ENCODE assay signal across 8 mouse cellular contexts in genomic region chr10:41004044-41004689, GRCm38 (mm10).
DNase-seq lines count a peak whose midpoint lies in the region; ATAC-seq and TF ChIP-seq lines count a peak whose summit lies in the region.

No protein-coding gene starts in this region.

- no peak overlapping the region for H3K4me2 ChIP-seq in heart, embryonic 14.5 days (ENCODE audit: low read length)
- no peak overlapping the region for H3K4me2 ChIP-seq in neural tube, embryonic 11.5 days (ENCODE audit: low read depth)

- no peaks in the 10 kb centered on the region for H3K4me1 ChIP-seq in heart, embryonic 14.5 days (ENCODE audit: control insufficient read depth in 2 of 2, insufficient read depth in 2 of 2, low read length in 2 of 2)
- H3K4me1 ChIP-seq in liver, adult 2 months (ENCODE audit: control insufficient read depth, insufficient read depth, low read length), result 0 out of 2 replicates have a peak, but pooled peaks cover 2% of the 10 kb centered on the region
- no peaks in the 10 kb centered on the region for H3K4me1 ChIP-seq in neural tube, embryonic 11.5 days (ENCODE audit: control insufficient read depth, insufficient read depth, low read length)

- no peak for TF ChIP-seq POLR2A in brain, embryonic 14.5 days (IDR thresholded peaks at IDR 0.05; ENCODE audit: borderline replicate concordance, extremely low read depth, insufficient read depth, insufficient read length, poor library complexity, severe bottlenecking)
- no peak for TF ChIP-seq POLR2A in liver, adult 2 months (IDR thresholded peaks at IDR 0.05; ENCODE audit: extremely low read depth, insufficient read depth, low read length)

- no peaks in the 10 kb centered on the region for H3K9me3 ChIP-seq in heart, embryonic 14.5 days (ENCODE audit: control insufficient read depth, low read length)
- H3K9me3 ChIP-seq in neural tube, embryonic 11.5 days (ENCODE audit: control insufficient read depth, low read length), result no peaks in the 10 kb centered on the region

- no peak overlapping the region for H3K27ac ChIP-seq in heart, embryonic 14.5 days (replicated peaks in 1 of 2; ENCODE audit: control insufficient read depth in 1 of 2, insufficient read depth in 1 of 2, low read depth in 2 of 2, low read length in 2 of 2)
- no peak overlapping the region for H3K27ac ChIP-seq in liver, adult 2 months (replicated peaks; ENCODE audit: insufficient read depth, low read depth, low read length)
- no peak overlapping the region for H3K27ac ChIP-seq in neural tube, embryonic 11.5 days (ENCODE audit: low read depth, low read length)

- no peak overlapping the region for H3K4me3 ChIP-seq in heart, embryonic 14.5 days (ENCODE audit: control insufficient read depth in 1 of 2, insufficient read depth in 1 of 2, low read depth in 1 of 2, low read length in 2 of 2)
- no peak overlapping the region for H3K4me3 ChIP-seq in liver, adult 2 months (ENCODE audit: insufficient read depth, low read depth, low read length)
- no peak overlapping the region for H3K4me3 ChIP-seq in neural tube, embryonic 11.5 days (ENCODE audit: low read depth, low read length)

- 28% methylated on average over 7 of the region's 7 CpGs for WGBS in heart, embryonic 14.5 days
- WGBS in liver, adult 2 months, result 27% methylated on average over 7 of the region's 7 CpGs
- 31% methylated on average over 7 of the region's 7 CpGs for WGBS in neural tube, embryonic 11.5 days

- peak; percentile 76 for DNase-seq in CD4-positive, CD25-positive, alpha-beta regulatory T cell, adult 2 months (ENCODE audit: low read depth, low spot score)
- DNase-seq in brain, embryonic 14.5 days (ENCODE audit: low read depth), result peak; percentile 96
- DNase-seq in kidney, postnatal 10 days, result peak; percentile 83
- DNase-seq in liver, adult 2 months (ENCODE audit: extremely low read depth, low read depth, low spot score), result peak; percentile 87
- peak; percentile 74 for DNase-seq in neural tube, embryonic 11.5 days (ENCODE audit: low spot score)
- peak; percentile 79 for DNase-seq in telencephalon, adult 2 months (ENCODE audit: low read depth, low spot score)

- no peak overlapping the region for H3K9ac ChIP-seq in heart, embryonic 14.5 days (ENCODE audit: low read length)
- no peak overlapping the region for H3K9ac ChIP-seq in liver, adult 2 months (ENCODE audit: low read depth, low read length)
- no peak overlapping the region for H3K9ac ChIP-seq in neural tube, embryonic 11.5 days (ENCODE audit: low read length)

- no peaks in the 10 kb centered on the region for H3K27me3 ChIP-seq in heart, embryonic 14.5 days (ENCODE audit: control insufficient read depth, insufficient read depth, low read length)
- H3K27me3 ChIP-seq in liver, adult 2 months (ENCODE audit: control insufficient read depth, insufficient read depth, low read length), result no peaks in the 10 kb centered on the region
- H3K27me3 ChIP-seq in neural tube, embryonic 11.5 days (ENCODE audit: control insufficient read depth, insufficient read depth, low read length), result no peaks in the 10 kb centered on the region

- H3K79me2 ChIP-seq in liver, adult 2 months (ENCODE audit: control insufficient read depth, insufficient read depth, low read length), result no peaks in the 10 kb centered on the region

- TF ChIP-seq CTCF in brain, embryonic 14.5 days (IDR thresholded peaks at IDR 0.05; ENCODE audit: borderline replicate concordance, extremely low read depth, insufficient read depth, insufficient read length), result peak; percentile 81; the same call in 1 of the 2 replicates
- TF ChIP-seq CTCF in liver, adult 2 months (IDR thresholded peaks at IDR 0.05; ENCODE audit: low read depth, low read length), result peak; percentile 69

- no peaks in the 10 kb centered on the region for H3K36me3 ChIP-seq in heart, embryonic 14.5 days (ENCODE audit: control insufficient read depth, insufficient read depth, low read length)
- H3K36me3 ChIP-seq in liver, adult 2 months (ENCODE audit: control insufficient read depth, insufficient read depth, low read length), result no peaks in the 10 kb centered on the region
- no peaks in the 10 kb centered on the region for H3K36me3 ChIP-seq in neural tube, embryonic 11.5 days (ENCODE audit: control insufficient read depth, insufficient read depth, low read length)

- ATAC-seq in erythroblast, adult 5-6 weeks (replicated peaks; ENCODE audit: low FRiP score, poor library complexity, severe bottlenecking), result peak; percentile 66
- 0 out of 2 replicates have a peak, but pooled peaks have one; percentile 55 for ATAC-seq in heart, embryonic 14.5 days (ENCODE audit: insufficient number of reproducible peaks, insufficient read depth, low FRiP score, low read depth)
- peak; percentile 90 for ATAC-seq in neural tube, embryonic 11.5 days (ENCODE audit: insufficient read depth, low FRiP score, low TSS enrichment)
